Mouse (Mus musculus) erythroblast, adult 5-6 weeks (primary cell): ENCODE results near the gene Kmt5a. TPM values are rescaled to one million over a fixed set of nuclear protein-coding genes. Genes with fewer than 3 reads are reported as not detected.
A peak's percentile ranks its signal among the peaks of the same experiment; 100 is the strongest.
"Not testable (repeated sequence)": the region's sequence is repeated elsewhere in the genome, so short reads cannot be mapped to it uniquely, and the experiment has no call there.

Source experiments
- ATAC-seq: replicated peaks from 2 replicates; pipeline ENCODE4 v1.8.0; 2016; ENCODE audit warnings: moderate number of reproducible peaks, mild to moderate bottlenecking, moderate TSS enrichment, inconsistent platforms; ENCODE audit not compliant: poor library complexity, low FRiP score, severe bottlenecking
- total RNA-seq, 2 experiments: library from RNA; stranded (forward) in 1 of 2; stranded (reverse) in 1 of 2; fragments of 150-400 nt in 1 of 2; fragments of 200-764, 138-1000 nt in 1 of 2; gene quantifications; 2 replicates each; pipeline versions ENCODE4 v1.2.3 to v1.2.4; 2015 to 2017; ENCODE audit warnings: low replicate concordance in 2 of 2

Gene Kmt5a
- total RNA-seq, 2 experiments from 2014 or later, result 89.3 to 107 TPM

DNA sequence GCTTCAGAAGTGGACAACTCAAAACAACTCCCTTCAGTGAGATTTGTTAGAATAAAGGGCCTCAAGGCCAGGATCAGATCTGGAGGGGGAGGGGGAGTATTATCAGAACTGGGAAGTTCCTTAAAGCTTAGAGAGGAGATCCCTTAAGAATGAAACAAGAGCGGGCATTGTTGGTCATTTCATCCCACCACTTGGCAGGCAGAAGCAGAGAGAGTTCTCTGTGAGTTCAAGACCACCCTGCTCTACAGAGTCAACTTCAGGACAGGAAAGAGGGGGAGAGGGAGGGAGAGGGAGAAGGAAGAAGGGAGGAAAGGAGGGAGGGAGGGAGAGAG, 39.1 kb downstream of the Kmt5a start:
- ATAC-seq, result no peak

GRCm38 (mm10) chr5:124480119-124480518, 40.4 kb downstream of the Kmt5a start:
- no peak for ATAC-seq

DNA sequence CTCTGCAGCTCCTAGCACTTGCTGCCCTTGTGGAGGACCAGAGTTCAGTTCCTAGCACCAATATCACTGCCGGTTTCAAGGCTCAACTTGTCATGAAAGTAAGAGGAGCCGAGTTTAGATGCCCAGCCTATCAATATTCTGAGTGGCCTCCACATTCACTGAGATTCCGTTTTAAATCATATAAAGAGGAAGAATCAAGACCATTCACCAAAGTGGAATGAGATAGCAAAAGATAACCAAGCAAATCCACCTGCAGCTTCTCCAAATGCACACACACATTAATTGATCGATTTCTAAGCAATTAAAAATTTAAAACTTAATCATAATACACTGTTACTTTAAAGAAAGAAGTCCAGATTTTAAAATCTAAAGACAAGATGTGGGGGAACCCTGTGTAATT, 42.0 kb downstream of the Kmt5a start:
- no peak for ATAC-seq

DNA sequence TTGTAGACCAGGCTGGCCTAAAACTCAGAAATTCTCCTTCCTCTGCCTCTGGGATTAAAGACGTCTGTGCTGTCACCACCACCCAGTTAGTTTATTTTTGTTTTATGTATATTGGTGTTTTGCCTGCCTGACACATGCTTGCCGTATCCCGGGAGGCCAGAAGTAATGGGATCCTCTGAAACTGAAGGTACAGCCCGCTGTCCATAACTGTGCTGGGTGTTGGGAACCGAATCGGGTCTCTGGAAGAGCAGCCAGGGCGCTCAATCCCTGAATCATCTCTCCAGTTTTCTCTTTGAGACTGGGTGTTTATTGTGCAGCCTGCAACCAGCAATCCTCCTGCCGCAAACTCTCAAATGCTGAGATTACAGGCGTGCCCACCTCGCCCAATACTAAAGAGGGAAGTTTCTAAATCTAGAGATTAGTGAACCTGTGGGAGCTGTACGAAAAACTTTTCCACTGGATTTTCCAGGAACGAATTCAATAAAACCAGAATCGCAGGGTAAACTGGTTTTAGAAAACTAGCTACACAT, 42.8 kb downstream of the Kmt5a start:
- ATAC-seq, result peak; percentile 9; the same call in 1 of the 2 replicates

DNA sequence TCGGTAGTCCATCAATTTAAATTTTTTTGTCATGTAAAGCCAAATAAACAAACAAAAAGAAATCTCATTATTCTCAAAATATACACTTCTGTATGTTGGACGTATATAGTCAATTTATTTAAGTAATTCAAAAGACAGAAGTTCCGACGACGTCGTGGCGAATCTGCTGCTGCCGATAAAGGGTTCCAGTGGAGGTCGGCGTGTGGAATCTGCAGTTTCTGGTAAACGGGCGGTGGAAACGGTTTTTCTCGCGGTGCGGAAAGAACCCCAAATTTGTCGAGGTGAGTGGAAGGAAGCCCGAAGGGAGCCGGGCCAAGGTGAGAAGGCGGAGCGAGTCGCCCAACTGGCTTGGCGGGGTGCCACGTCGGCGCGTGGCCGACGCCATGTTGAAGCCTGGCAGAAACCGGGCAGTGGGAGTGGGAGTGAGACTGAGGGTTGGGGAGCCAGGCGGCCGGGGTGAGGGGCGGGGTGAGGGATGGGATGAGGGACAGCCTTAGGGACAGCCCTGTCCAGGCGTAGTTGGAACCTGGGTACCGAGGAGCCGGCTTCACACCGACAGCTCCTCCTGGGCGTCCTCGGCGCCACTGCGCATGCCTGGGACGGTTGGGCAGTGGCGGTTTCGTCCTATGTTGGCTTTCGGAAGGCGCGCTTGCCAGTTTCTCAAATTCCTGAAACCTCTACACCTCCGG, 43.4 kb downstream of the Kmt5a start, which contains the start of gene Snrnp35:
Gene Snrnp35 (plus strand): TSS at position 169 of the 689 bp plus-strand sequence.
- ATAC-seq, result peak; percentile 85

- peak; percentile 42 for ATAC-seq
These were observed 44.1 kb downstream of the Kmt5a start for GRCm38 (mm10) chr5:124483655-124484396.

GRCm38 (mm10) chr5:124485654-124486053, 45.9 kb downstream of the Kmt5a start:
- no peak for ATAC-seq

DNA sequence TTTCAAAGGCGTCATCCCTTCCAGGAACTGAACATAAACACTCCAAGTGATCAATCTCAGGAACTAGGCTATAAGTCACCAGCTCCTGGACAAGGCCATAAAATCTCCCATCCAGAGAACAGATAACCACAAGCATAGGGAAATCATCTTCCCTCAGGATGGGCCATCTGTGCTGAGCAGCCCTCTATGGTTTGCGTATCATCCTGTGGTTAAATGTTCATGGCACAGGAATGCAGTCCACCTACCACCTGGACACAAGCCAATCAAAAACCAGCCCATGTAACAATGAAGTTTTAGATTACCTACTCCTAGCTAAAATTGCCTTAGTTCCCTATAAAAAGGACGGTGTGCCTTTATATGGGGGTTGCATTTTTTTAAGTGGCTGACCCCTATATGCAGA, 49.2 kb downstream of the Kmt5a start:
- ATAC-seq, result no peak

- ATAC-seq, result no peak
These were observed 52.0 kb downstream of the Kmt5a start for GRCm38 (mm10) chr5:124491732-124492131.

- no peak for ATAC-seq
These were observed 52.9 kb downstream of the Kmt5a start for GRCm38 (mm10) chr5:124492618-124493017.

GRCm38 (mm10) chr5:124493455-124493854, 53.7 kb downstream of the Kmt5a start:
- no peak for ATAC-seq

- no peak for ATAC-seq
These were observed 55.8 kb downstream of the Kmt5a start for GRCm38 (mm10) chr5:124495547-124495946.

GRCm38 (mm10) chr5:124496614-124497514, 57.1 kb downstream of the Kmt5a start:
- peak; percentile 78 for ATAC-seq

GRCm38 (mm10) chr5:124498221-124498876, 58.6 kb downstream of the Kmt5a start:
- peak; percentile 39 for ATAC-seq

DNA sequence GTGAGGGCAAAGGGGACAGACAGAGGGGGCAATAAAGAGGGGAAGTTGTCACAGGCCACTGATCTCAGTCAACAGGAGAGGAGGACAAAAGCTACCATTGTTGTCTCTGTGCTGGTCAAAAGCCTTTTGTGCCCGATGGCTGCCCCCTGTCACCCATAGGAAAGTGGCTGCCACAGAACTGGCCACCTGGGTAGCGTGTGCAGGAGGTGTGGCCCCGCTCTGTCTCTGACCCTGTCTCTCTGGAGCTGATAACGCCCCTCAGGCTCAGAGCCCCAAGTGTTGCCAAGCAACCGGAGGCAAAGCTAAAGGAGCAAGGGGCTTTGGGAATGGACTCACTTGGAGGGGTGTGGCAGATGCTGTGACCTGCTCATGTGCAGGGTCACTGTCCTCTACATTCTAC, 59.3 kb downstream of the Kmt5a start:
- ATAC-seq, result no peak

GRCm38 (mm10) chr5:124500037-124500436, 60.3 kb downstream of the Kmt5a start:
- not testable (repeated sequence) for ATAC-seq

- no peak for ATAC-seq
These were observed 60.8 kb downstream of the Kmt5a start for GRCm38 (mm10) chr5:124500573-124500972.

GRCm38 (mm10) chr5:124501541-124501940, 61.8 kb downstream of the Kmt5a start:
- no peak for ATAC-seq

GRCm38 (mm10) chr5:124503742-124504141, 64.0 kb downstream of the Kmt5a start:
- ATAC-seq, result no peak

GRCm38 (mm10) chr5:124505235-124505634, 65.5 kb downstream of the Kmt5a start:
- ATAC-seq, result no peak
